Mouse (Mus musculus): Measurements from ENCODE around the gene Tcf7l2. TPM values are rescaled to one million over a fixed set of nuclear protein-coding genes. Genes with fewer than 3 reads are reported as not detected.

Gene Tcf7l2
- polyA plus RNA-seq, 1 experiment from 2014 or later = 108 TPM

DNA sequence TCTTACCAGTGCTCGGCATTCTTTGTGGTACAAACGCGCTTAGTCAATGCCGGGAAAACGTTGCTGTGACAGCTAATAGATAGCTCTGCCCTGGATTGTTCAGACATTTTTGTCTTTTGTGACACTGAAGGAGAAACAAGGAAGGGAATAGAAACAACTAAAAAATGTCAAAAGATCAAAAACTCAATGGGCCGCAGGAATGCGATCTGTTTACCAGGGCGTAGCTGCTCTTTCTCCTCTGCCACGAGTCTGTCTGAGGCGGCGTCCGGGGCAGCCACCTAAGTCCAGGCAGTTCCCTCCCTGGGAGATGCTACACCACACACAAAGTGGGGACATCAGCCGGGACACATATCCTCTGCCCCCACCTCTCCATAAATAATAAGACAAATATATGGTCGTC, 144.9 kb downstream of the Tcf7l2 start:
- WGBS = 69% methylated on average over 14 of the region's 14 CpGs
- ATAC-seq (ENCODE audit: insufficient number of reproducible peaks, low FRiP score, low TSS enrichment, low read depth) = no peak
- no peak overlapping the region for H3K9ac ChIP-seq

DNA sequence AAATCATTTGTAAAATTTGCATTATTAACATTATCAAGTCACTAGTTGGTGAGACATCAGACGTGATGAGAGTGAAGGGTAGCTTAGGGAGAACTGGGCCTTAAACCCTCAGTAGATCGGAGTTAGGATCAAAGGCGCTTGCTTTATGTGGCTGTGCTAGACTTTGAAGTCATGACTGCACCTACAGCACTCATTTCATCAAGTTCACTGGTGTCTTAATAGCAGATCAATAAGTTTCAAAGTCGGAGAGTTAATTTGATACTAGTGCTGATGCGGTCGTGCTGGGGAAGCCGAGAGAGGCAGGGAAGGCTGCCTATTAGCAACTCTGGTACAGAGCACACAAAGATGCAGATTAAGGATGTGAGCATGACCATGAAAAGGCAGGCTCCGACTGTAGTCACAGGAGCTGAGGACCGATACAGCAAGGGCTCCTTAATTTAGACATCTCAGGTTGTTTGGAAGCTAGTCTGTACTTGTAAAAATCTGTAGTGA, 150.1 kb downstream of the Tcf7l2 start:
- H3K9ac ChIP-seq = no peak overlapping the region
- no peak overlapping the region for H3K4me2 ChIP-seq (replicated peaks)
- H3K36me3 ChIP-seq = no peaks in the 10 kb centered on the region
- H3K27me3 ChIP-seq = peaks cover 4% of the 10 kb centered on the region; the same call in 1 of the 2 replicates
- H3K4me1 ChIP-seq = peaks cover 40% of the 10 kb centered on the region
- no peaks in the 10 kb centered on the region for H3K9me3 ChIP-seq (replicated peaks)
- 58% methylated on average over 9 of the region's 9 CpGs for WGBS
- H3K4me3 ChIP-seq (replicated peaks) = no peak overlapping the region
- no peak overlapping the region for H3K27ac ChIP-seq (replicated peaks)
- no peak for ATAC-seq (ENCODE audit: insufficient number of reproducible peaks, low FRiP score, low TSS enrichment, low read depth)

More for the DNA sequence above, 144.9 kb downstream of the Tcf7l2 start:
- Histone ChIP-seq H3K4me1 (0 out of 2 replicates have a peak, but pooled peaks cover 2% of the 10 kb centered on the region), H3K9me3 (replicated peaks) (no peaks in the 10 kb centered on the region), H3K27ac (replicated peaks) (no peak overlapping the region), H3K4me2 (replicated peaks) (no peak overlapping the region), H3K27me3 (no peaks in the 10 kb centered on the region), H3K4me3 (replicated peaks) (no peak overlapping the region), H3K36me3 (no peaks in the 10 kb centered on the region)

DNA sequence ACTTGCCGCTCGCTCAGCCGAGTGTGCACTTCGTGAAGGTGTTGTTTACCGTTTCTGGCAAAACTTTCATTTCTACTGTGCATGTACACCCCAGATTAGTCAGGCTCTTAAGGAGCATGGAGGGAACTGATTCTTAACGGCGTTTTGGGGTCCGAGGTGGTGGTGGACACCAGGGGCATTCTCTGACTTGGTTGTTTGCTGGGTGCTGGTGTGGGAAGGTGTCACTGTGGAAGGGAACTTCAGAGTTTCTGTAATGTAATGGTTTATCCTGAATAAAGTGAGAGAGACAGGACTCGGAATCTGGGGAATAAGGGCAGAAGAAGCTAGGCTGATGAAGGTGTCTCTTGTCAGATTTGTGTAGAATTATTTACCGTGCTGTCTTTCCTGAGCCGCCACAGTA, 151.9 kb downstream of the Tcf7l2 start:
- H3K4me3 ChIP-seq (replicated peaks) = no peak overlapping the region
- H3K4me1 ChIP-seq = peaks cover 57% of the 10 kb centered on the region
- no peak overlapping the region for H3K4me2 ChIP-seq (replicated peaks)
- peaks cover 4% of the 10 kb centered on the region; the same call in 1 of the 2 replicates for H3K27me3 ChIP-seq
- no peaks in the 10 kb centered on the region for H3K9me3 ChIP-seq (replicated peaks)
- WGBS = 73% methylated on average over 11 of the region's 11 CpGs
- ATAC-seq (ENCODE audit: insufficient number of reproducible peaks, low FRiP score, low TSS enrichment, low read depth) = no peak
- no peak overlapping the region for H3K9ac ChIP-seq
- no peak overlapping the region for H3K27ac ChIP-seq (replicated peaks)
- no peaks in the 10 kb centered on the region for H3K36me3 ChIP-seq

DNA sequence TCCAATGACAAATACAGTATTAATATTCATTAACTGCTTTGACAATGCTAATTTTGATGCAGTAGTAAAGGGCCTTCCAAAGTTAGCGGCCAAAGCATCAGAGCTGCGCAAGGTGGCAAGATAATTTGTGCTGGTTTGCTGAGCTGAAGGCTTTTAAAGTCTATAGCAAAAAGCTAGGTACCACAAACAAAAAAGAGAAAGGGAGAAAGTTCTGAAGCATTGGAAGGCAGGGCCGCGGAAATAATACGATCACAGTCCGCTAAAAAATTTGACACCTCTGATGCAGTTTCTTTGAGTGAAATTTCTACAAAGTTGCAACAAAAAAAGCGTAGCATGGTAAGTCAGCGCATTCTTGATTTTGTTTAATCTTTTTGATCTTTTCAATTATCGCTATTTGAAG, 152.8 kb downstream of the Tcf7l2 start:
- 57% methylated on average over 9 of the region's 9 CpGs for WGBS
- Histone ChIP-seq H3K4me2 (replicated peaks) (no peak overlapping the region), H3K4me3 (replicated peaks) (no peak overlapping the region), H3K9ac (no peak overlapping the region), H3K27me3 (peaks cover 4% of the 10 kb centered on the region; the same call in 1 of the 2 replicates), H3K4me1 (peaks cover 64% of the 10 kb centered on the region), H3K27ac (replicated peaks) (no peak overlapping the region), H3K9me3 (replicated peaks) (no peaks in the 10 kb centered on the region), H3K36me3 (no peaks in the 10 kb centered on the region)
- no peak for ATAC-seq (ENCODE audit: insufficient number of reproducible peaks, low FRiP score, low TSS enrichment, low read depth)

DNA sequence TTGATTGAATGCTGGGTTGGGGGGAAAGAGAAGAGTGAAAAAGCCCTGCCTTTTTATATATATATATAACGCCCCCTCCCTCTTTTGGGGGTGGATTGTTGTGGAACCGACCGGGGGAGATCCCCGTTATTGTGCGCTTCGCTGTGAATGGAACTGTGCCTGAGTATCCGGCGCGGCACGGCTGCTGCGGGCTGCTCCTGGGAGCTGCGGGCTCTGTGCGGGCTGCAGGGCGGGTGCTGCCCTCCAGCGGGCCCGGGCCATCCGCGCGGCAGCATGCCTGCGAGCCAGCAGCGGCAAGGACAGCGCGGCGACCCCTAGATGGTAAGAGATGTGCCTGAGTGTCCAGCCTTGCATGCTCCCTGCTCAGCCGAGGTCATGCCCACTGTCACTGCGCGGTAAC, 153.7 kb downstream of the Tcf7l2 start:
- under 1% methylated on average over 27 of the region's 27 CpGs for WGBS
- peak overlapping the region; percentile 63; the same call in 1 of the 2 replicates for H3K27ac ChIP-seq (replicated peaks)
- peak; percentile 80 for ATAC-seq (ENCODE audit: insufficient number of reproducible peaks, low FRiP score, low TSS enrichment, low read depth)
- peaks cover 72% of the 10 kb centered on the region for H3K4me1 ChIP-seq
- peak overlapping the region; percentile 72 for H3K4me2 ChIP-seq (replicated peaks)
- peaks cover 4% of the 10 kb centered on the region; the same call in 1 of the 2 replicates for H3K27me3 ChIP-seq
- no peaks in the 10 kb centered on the region for H3K9me3 ChIP-seq (replicated peaks)
- H3K9ac ChIP-seq = no peak overlapping the region
- H3K36me3 ChIP-seq = no peaks in the 10 kb centered on the region
- peak overlapping the region; percentile 38 for H3K4me3 ChIP-seq (replicated peaks)

DNA sequence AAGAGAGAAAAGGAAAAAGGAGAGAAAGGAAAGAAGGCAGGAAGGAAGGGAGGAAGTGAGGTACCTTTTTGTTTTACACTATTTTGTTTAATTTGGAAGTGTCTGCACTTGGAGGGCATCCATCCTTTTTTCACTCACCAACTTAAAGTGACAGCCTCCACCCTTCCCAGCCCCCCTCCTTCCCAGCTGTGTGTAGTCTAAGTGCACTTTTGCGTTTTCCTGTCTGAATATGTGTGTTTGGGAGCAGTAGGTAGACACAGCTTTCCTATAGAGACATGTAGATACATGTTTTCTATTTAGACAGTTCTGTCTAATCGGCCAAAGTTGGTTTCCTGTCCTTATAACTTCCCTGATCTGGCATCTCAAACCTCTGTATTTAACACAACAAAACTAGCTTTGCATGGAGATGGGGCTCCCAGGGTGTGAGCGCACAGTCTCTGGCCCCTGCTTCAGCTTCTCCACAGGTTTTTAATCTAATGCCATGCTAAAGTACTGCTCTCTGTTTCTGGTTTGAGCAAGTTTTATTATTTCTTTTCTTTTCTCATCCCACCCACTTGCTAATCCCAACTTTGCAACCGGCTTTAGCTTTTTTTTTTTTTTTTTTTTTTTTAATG, 154.3 kb downstream of the Tcf7l2 start:
- Histone ChIP-seq H3K4me3 (replicated peaks) (peak overlapping the region; percentile 38), H3K36me3 (no peaks in the 10 kb centered on the region), H3K9me3 (replicated peaks) (no peaks in the 10 kb centered on the region), H3K27ac (replicated peaks) (peak overlapping the region; percentile 63; the same call in 1 of the 2 replicates), H3K4me2 (replicated peaks) (peak overlapping the region; percentile 72), H3K4me1 (peaks cover 78% of the 10 kb centered on the region), H3K27me3 (peaks cover 4% of the 10 kb centered on the region; the same call in 1 of the 2 replicates), H3K9ac (no peak overlapping the region)
- 26% methylated on average over 4 of the region's 4 CpGs for WGBS
- ATAC-seq (ENCODE audit: insufficient number of reproducible peaks, low FRiP score, low TSS enrichment, low read depth) = no peak

DNA sequence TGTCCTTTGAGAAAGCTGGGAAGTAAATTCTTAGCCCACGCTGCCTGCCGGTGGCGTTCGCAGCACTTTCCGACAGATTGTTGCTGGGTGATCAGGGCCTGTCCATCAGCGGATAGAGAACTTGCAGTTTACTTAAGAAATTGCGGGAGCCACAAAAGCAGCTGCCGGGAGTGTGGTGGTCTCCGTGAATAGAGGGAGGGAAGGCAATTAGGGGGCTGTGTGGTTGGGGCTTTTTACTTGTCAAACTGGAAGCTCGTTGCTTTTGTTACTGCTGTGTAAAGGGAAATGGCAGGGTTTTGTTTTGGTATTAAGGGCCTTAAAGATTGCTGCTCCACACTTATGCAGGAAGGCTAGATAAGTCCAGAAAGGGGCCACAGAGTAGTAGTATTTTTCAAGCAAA, 155.0 kb downstream of the Tcf7l2 start:
- H3K36me3 ChIP-seq = no peaks in the 10 kb centered on the region
- peaks cover 4% of the 10 kb centered on the region; the same call in 1 of the 2 replicates for H3K27me3 ChIP-seq
- 0 out of 2 replicates have a peak overlapping the region, but pooled peaks have one; percentile 0 for H3K4me3 ChIP-seq (replicated peaks)
- peak overlapping the region; percentile 8 for H3K4me2 ChIP-seq (replicated peaks)
- no peaks in the 10 kb centered on the region for H3K9me3 ChIP-seq (replicated peaks)
- no peak overlapping the region for H3K9ac ChIP-seq
- H3K27ac ChIP-seq (replicated peaks) = no peak overlapping the region; the same call in 1 of the 2 replicates
- H3K4me1 ChIP-seq = peaks cover 81% of the 10 kb centered on the region
- ATAC-seq (ENCODE audit: insufficient number of reproducible peaks, low FRiP score, low TSS enrichment, low read depth) = no peak
- WGBS = 32% methylated on average over 10 of the region's 10 CpGs

DNA sequence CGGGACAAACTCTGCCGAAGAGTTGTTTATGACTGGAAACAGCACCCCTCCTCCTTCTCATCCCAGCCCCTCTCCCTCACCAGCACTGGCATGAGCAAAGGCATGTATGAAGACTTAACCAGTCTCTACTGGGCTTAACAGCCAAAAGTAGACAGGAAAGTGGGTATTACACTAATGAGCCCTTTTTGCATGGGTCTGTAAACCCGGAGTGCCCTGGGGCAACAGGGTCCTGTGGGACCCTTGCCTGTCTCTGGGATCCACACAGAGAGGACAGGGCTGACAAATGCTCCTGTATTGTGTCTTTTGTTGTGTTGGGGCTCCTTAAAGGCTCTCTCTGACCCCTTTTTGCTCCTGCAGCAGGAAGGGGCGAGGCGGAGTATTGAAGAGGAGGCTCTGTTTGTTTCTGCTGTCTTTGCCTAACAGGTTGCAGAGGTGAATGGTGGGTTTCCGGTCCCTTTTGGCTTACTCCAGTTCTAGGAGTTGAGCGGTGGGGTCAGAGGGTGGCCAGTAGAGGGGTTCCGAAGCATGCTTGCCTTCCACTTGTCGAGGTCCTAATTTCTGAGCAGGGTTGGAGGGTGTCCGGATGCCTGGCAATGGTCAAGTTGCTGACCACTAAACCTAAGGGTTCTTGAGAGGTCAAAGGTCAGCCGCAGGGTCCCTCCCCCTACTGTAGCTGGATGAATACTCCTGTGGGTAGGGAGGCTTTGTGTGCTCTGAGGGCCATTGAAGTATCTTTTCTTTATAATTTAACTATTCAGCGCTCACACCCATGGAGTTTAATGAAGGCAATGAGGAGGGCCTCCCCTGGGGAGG, 161.2 kb downstream of the Tcf7l2 start:
- peaks cover 56% of the 10 kb centered on the region for H3K4me1 ChIP-seq
- H3K27me3 ChIP-seq = no peaks in the 10 kb centered on the region
- 75% methylated on average over 12 of the region's 12 CpGs for WGBS
- ATAC-seq (ENCODE audit: insufficient number of reproducible peaks, low FRiP score, low TSS enrichment, low read depth) = no peak
- no peaks in the 10 kb centered on the region for H3K36me3 ChIP-seq
- no peak overlapping the region for H3K9ac ChIP-seq
- no peak overlapping the region for H3K4me3 ChIP-seq (replicated peaks)
- H3K27ac ChIP-seq (replicated peaks) = no peak overlapping the region
- H3K9me3 ChIP-seq (replicated peaks) = no peaks in the 10 kb centered on the region
- no peak overlapping the region for H3K4me2 ChIP-seq (replicated peaks)

DNA sequence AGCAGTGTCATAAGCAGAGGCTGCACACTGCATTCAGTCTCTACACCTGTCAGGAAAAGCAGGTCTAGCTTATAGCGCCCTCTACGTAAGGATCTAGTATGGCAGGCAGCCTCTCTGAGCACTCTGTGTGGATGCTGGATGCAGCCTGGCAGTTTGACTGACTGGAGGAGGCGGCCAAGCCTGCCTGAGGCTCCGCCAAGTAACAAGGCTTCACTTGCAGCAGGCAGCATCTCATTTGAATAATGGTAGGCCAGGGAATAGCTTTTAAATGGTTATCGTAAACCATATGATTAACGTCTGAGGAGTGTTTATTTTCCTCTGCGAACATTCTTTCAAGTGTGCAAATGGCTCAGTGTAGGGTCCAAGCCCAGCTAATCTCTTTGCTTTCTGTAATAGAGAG, 167.4 kb downstream of the Tcf7l2 start:
- H3K4me3 ChIP-seq (replicated peaks) = no peak overlapping the region
- H3K36me3 ChIP-seq = peaks cover 40% of the 10 kb centered on the region
- no peak overlapping the region for H3K9ac ChIP-seq
- peaks cover 13% of the 10 kb centered on the region; the same call in 1 of the 2 replicates for H3K4me1 ChIP-seq
- WGBS = 45% methylated on average over 7 of the region's 7 CpGs
- H3K9me3 ChIP-seq (replicated peaks) = no peaks in the 10 kb centered on the region
- no peak overlapping the region for H3K27ac ChIP-seq (replicated peaks)
- ATAC-seq (ENCODE audit: insufficient number of reproducible peaks, low FRiP score, low TSS enrichment, low read depth) = peak; percentile 58; the same call in 1 of the 2 replicates
- H3K27me3 ChIP-seq = no peaks in the 10 kb centered on the region
- no peak overlapping the region for H3K4me2 ChIP-seq (replicated peaks)

DNA sequence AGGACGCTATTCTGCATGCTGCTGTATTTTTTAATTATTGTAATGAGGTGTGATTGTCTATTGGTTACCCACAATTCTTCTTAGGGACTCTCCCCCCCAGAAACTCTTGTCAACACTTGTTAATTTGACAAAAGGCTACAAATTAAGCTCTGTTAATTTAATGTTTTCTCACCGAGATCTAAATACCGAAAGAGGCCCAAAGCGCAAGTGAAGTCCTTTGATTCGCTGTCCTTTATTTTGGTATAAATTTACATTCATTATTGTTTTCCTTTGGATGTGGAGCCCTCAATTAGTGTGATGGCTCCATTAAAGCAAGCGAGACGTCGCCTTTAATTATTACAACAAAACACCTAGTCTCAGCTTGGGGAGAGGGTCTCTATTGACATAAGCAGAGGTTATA, 170.3 kb downstream of the Tcf7l2 start:
- Histone ChIP-seq H3K27me3 (no peaks in the 10 kb centered on the region), H3K4me2 (replicated peaks) (no peak overlapping the region), H3K4me1 (peaks cover 18% of the 10 kb centered on the region), H3K9ac (no peak overlapping the region), H3K36me3 (peaks cover 40% of the 10 kb centered on the region), H3K4me3 (replicated peaks) (no peak overlapping the region), H3K27ac (replicated peaks) (no peak overlapping the region), H3K9me3 (replicated peaks) (no peaks in the 10 kb centered on the region)
- 89% methylated on average over 8 of the region's 8 CpGs for WGBS
- no peak for ATAC-seq (ENCODE audit: insufficient number of reproducible peaks, low FRiP score, low TSS enrichment, low read depth)

DNA sequence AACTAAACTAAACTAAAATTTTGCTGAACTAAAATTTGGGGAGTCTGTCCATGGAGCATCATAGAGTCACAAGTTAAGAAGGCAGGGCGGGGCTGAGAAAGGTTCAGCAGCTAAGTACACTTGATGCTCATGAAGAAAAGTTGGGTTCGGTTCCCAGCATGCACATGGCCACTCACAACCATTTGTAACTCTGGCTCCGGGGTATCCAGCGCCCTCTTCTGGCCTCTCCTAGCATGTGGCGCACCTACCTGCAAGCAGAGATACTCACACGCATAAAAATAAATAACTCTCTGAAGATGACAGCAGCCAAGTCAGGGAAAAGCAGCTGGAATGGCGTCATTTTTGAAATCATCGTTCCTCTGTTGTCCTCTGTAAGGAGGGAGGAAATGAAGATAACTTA, 171.2 kb downstream of the Tcf7l2 start:
- no peak overlapping the region for H3K27ac ChIP-seq (replicated peaks)
- no peak for ATAC-seq (ENCODE audit: insufficient number of reproducible peaks, low FRiP score, low TSS enrichment, low read depth)
- WGBS = 93% methylated on average over 8 of the region's 8 CpGs
- no peak overlapping the region for H3K4me3 ChIP-seq (replicated peaks)
- no peaks in the 10 kb centered on the region for H3K27me3 ChIP-seq
- H3K36me3 ChIP-seq = peaks cover 44% of the 10 kb centered on the region
- H3K9ac ChIP-seq = no peak overlapping the region
- H3K4me2 ChIP-seq (replicated peaks) = no peak overlapping the region
- peaks cover 18% of the 10 kb centered on the region for H3K4me1 ChIP-seq
- H3K9me3 ChIP-seq (replicated peaks) = no peaks in the 10 kb centered on the region

All from embryonic facial prominence, embryonic 15.5 days (tissue).